Mouse (Mus musculus) embryonic facial prominence, embryonic 15.5 days (tissue): Measurements from ENCODE around the gene Pdpk1. TPM values are rescaled to one million over a fixed set of nuclear protein-coding genes. Genes with fewer than 3 reads are reported as not detected.

Experiments used
- ATAC-seq: fragments of 200-750 bp; cut with Nextera tagmentation; 2 replicates; pipeline ENCODE4 v1.8.0; 2017; ENCODE audit warnings: low read depth, moderate TSS enrichment; ENCODE audit not compliant: insufficient number of reproducible peaks, low FRiP score, low TSS enrichment
- H3K27ac ChIP-seq: fragments of 300-500 bp; sonication (generic); replicated peaks from 2 replicates; pipeline ENCODE4 v1.5.1; 2015; ENCODE audit warnings: mild to moderate bottlenecking, inconsistent platforms
- H3K27me3 ChIP-seq: fragments of 300-500 bp; sonication (generic); 2 replicates; pipeline ENCODE4 v1.6.1; 2015; ENCODE audit warnings: inconsistent platforms
- H3K36me3 ChIP-seq: fragments of 300-500 bp; sonication (generic); 2 replicates; pipeline ENCODE4 v1.6.1; 2015; ENCODE audit warnings: mild to moderate bottlenecking, inconsistent platforms
- H3K4me1 ChIP-seq: fragments of 300-500 bp; sonication (generic); 2 replicates; pipeline ENCODE4 v1.6.1; 2015; ENCODE audit warnings: inconsistent platforms
- H3K4me2 ChIP-seq: fragments of 300-500 bp; sonication (generic); replicated peaks from 2 replicates; pipeline ENCODE4 v1.6.1; 2015; ENCODE audit warnings: mild to moderate bottlenecking, inconsistent platforms
- H3K4me3 ChIP-seq: fragments of 300-500 bp; sonication (generic); replicated peaks from 2 replicates; pipeline ENCODE4 v1.5.1; 2015; ENCODE audit warnings: mild to moderate bottlenecking, inconsistent platforms
- H3K9ac ChIP-seq: fragments of 300-500 bp; sonication (generic); 2 replicates; pipeline ENCODE4 v1.6.1; 2015; ENCODE audit warnings: inconsistent platforms
- H3K9me3 ChIP-seq: fragments of 300-500 bp; sonication (generic); replicated peaks from 2 replicates; pipeline ENCODE4 v1.6.1; 2016; ENCODE audit warnings: inconsistent platforms
- WGBS: fragments of 180-500 bp; shearing (Covaris S2); methylation state at CpG from one replicate; pipeline ENCODE4 v1.1.7; 2015; 5-methylcytosine and 5-hydroxymethylcytosine counted together
- polyA plus RNA-seq: library from polyadenylated mRNA; unstranded; fragments of >200 nt; fragmentation: Nextera tagmentation; extraction: Ambion mirVana; gene quantifications from 2 replicates; pipeline ENCODE4 v1.2.1, GENCODE M21; 2015

Gene Pdpk1
- polyA plus RNA-seq, 1 experiment from 2014 or later = 39.2 TPM

GRCm38 (mm10) chr17:24173423-24173822 is 22.7 kb upstream of the Pdpk1 start:
- ATAC-seq = no peak
- Histone ChIP-seq H3K27me3 (no peaks in the 10 kb centered on the region), H3K4me1 (peaks cover 7% of the 10 kb centered on the region), H3K27ac (no peak overlapping the region), H3K4me3 (no peak overlapping the region), H3K36me3 (no peaks in the 10 kb centered on the region), H3K4me2 (no peak overlapping the region), H3K9ac (no peak overlapping the region), H3K9me3 (no peaks in the 10 kb centered on the region)
- 0% methylated on average over 3 of the region's 3 CpGs for WGBS

DNA sequence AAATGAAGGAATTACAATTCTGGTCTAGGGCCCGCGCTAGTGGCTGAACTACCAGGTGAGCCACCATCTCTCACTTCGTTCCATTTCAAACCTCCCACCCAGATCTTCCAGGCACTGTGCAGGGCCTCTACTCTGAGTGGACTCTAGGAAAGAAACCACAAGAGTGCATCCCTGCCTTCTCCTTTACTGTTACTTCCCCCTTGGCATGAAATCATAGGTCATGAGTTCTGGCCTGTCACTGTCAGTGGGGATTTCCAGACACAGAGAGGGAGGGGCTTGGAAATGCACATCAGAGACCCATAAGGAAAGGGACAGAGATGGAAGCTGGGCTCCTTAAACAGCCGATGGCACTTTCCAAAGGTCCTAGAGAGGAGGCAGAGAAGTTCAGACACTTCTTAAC is 21.0 kb upstream of the Pdpk1 start:
- ATAC-seq = no peak
- H3K9me3 ChIP-seq = no peaks in the 10 kb centered on the region
- peaks cover 20% of the 10 kb centered on the region for H3K4me1 ChIP-seq
- H3K4me3 ChIP-seq = no peak overlapping the region
- 83% methylated on average over 4 of the region's 4 CpGs for WGBS
- H3K9ac ChIP-seq = no peak overlapping the region
- H3K36me3 ChIP-seq = peaks cover 3% of the 10 kb centered on the region; the same call in 1 of the 2 replicates
- no peak overlapping the region for H3K4me2 ChIP-seq
- H3K27me3 ChIP-seq = no peaks in the 10 kb centered on the region
- H3K27ac ChIP-seq = no peak overlapping the region

- Histone ChIP-seq H3K36me3 (peaks cover 7% of the 10 kb centered on the region), H3K4me3 (no peak overlapping the region), H3K4me2 (no peak overlapping the region), H3K9me3 (no peaks in the 10 kb centered on the region), H3K4me1 (peaks cover 20% of the 10 kb centered on the region), H3K9ac (no peak overlapping the region), H3K27me3 (no peaks in the 10 kb centered on the region), H3K27ac (no peak overlapping the region)
- WGBS = 78% methylated on average over 5 of the region's 5 CpGs
- ATAC-seq = no peak
Observed at GRCm38 (mm10) chr17:24170729-24171128, 20.0 kb upstream of the Pdpk1 start.

DNA sequence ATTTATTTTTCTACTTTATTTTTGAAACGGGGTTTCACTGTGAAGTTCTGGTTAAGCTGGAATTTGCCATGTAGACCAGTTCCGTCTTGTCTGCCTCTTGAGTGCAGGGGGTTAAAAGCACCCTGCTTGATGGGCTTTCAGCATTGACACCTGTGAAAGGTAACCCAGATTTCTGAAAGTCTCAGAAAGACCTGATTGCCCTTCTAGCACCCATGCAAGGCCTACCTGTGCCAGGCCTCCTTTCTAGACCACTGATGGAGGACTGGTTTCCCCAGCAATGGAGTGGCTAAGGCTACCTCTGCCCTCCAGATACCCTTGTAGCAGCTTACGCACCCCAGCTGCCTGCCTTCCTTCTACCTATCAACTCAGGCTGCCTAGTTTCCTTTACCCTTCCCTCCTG is 19.4 kb upstream of the Pdpk1 start:
- H3K4me2 ChIP-seq = peak overlapping the region; percentile 81

DNA sequence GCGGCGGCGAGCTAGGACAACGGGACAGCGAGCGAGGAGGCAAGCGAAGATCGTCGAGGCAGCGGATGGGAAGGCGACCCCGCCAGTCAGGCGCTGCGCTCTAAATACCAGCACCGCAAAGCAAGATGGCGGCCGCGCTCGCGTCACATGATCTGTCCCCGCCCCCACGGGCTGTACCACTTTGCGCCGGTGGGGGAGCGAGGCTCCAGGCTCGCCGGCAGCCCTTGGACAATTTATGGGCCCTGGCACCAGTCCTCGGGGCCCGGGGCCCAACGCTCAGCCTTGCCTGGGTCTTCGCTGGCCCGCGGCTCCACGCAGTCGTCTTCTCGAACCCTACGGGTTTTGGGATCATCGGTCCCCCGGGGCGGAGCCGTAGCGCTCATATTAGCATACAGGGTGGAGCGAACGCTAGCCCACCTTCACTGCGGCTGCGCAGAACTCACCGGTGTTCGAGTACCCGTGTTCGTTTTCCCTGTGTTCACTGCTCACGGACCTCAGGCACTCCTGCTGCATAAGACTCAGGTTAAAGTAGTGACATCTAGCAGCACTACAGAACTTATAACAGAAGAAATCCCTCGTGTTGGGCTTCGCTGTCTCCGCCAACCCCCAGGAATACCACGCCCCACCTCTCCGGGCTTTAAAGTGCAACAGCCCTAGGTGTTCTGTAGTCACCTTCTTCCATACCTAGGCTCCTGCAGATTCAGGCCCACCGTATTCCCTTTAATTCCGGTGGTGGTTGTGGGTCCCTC is 18.8 kb upstream of the Pdpk1 start, which contains the start of gene Atp6v0c:
Gene Atp6v0c (minus strand): TSS at position 386 of the 749 bp plus-strand sequence.
- under 1% methylated on average over 58 of the region's 58 CpGs for WGBS
- Histone ChIP-seq H3K4me1 (peaks cover 26% of the 10 kb centered on the region), H3K36me3 (peaks cover 17% of the 10 kb centered on the region), H3K4me2 (peak within 1 kb of the TSS; percentile 81), H3K9ac (peak within 1 kb of the TSS; percentile 94), H3K27me3 (no peaks in the 10 kb centered on the region), H3K9me3 (no peaks in the 10 kb centered on the region), H3K27ac (peak within 1 kb of the TSS; percentile 99), H3K4me3 (peak within 1 kb of the TSS; percentile 67)
- peak; percentile 92 for ATAC-seq

More for the DNA sequence above, 19.4 kb upstream of the Pdpk1 start:
- Histone ChIP-seq H3K9ac (peak overlapping the region; percentile 94), H3K4me1 (peaks cover 21% of the 10 kb centered on the region), H3K4me3 (peak overlapping the region; percentile 67), H3K27ac (peak overlapping the region; percentile 99; the same call in 1 of the 2 replicates), H3K27me3 (no peaks in the 10 kb centered on the region), H3K9me3 (no peaks in the 10 kb centered on the region), H3K36me3 (peaks cover 13% of the 10 kb centered on the region)
- ATAC-seq = no peak
- 45% methylated on average over 3 of the region's 3 CpGs for WGBS

GRCm38 (mm10) chr17:24168590-24169277 is 18.0 kb upstream of the Pdpk1 start:
- peak; percentile 35 for ATAC-seq
- peak overlapping the region; percentile 67 for H3K4me3 ChIP-seq
- H3K4me1 ChIP-seq = peaks cover 27% of the 10 kb centered on the region
- no peaks in the 10 kb centered on the region for H3K9me3 ChIP-seq
- under 1% methylated on average over 38 of the region's 41 CpGs for WGBS
- H3K27ac ChIP-seq = peak overlapping the region; percentile 99
- no peaks in the 10 kb centered on the region for H3K27me3 ChIP-seq
- peaks cover 17% of the 10 kb centered on the region for H3K36me3 ChIP-seq
- H3K4me2 ChIP-seq = peak overlapping the region; percentile 81
- peak overlapping the region; percentile 94 for H3K9ac ChIP-seq

- peak overlapping the region; percentile 99; the same call in 1 of the 2 replicates for H3K27ac ChIP-seq
Observed at GRCm38 (mm10) chr17:24167891-24168505, 17.3 kb upstream of the Pdpk1 start.

DNA sequence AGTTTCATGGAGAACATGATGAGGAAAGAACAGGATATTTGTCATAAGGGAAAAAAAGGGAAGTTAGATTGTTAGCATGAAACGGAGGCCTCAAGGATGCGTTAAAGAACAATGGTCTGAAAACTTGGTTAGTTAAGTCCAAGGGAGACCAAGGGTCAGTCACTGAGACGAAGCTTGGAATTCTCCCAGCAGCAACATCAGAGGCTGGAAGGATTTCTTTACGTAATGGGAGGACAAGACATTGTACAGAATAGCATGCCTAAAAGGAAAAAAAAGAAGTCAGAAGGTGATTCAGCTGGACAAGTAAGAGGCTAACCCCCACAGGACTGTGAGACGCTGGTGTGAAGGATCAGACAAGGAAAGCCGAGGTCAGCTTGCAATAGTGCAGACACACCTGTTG is 16.4 kb upstream of the Pdpk1 start:
- Histone ChIP-seq H3K9ac (no peak overlapping the region), H3K4me1 (peaks cover 38% of the 10 kb centered on the region), H3K36me3 (peaks cover 17% of the 10 kb centered on the region), H3K4me2 (no peak overlapping the region), H3K9me3 (no peaks in the 10 kb centered on the region), H3K4me3 (no peak overlapping the region), H3K27ac (no peak overlapping the region), H3K27me3 (no peaks in the 10 kb centered on the region)
- ATAC-seq = no peak
- WGBS = 81% methylated on average over 6 of the region's 6 CpGs

More at GRCm38 (mm10) chr17:24167891-24168505, 17.3 kb upstream of the Pdpk1 start:
- H3K4me2 ChIP-seq = peak overlapping the region; percentile 81
- H3K4me1 ChIP-seq = peaks cover 32% of the 10 kb centered on the region
- peaks cover 17% of the 10 kb centered on the region for H3K36me3 ChIP-seq
- H3K9me3 ChIP-seq = no peaks in the 10 kb centered on the region
- peak overlapping the region; percentile 67 for H3K4me3 ChIP-seq
- H3K27me3 ChIP-seq = no peaks in the 10 kb centered on the region
- H3K9ac ChIP-seq = peak overlapping the region; percentile 94
- no peak for ATAC-seq
- 53% methylated on average over 7 of the region's 7 CpGs for WGBS

GRCm38 (mm10) chr17:24164566-24165259 is 14.0 kb upstream of the Pdpk1 start:
- H3K9ac ChIP-seq = no peak overlapping the region
- peaks cover 17% of the 10 kb centered on the region for H3K36me3 ChIP-seq
- no peak overlapping the region for H3K27ac ChIP-seq
- H3K4me2 ChIP-seq = no peak overlapping the region
- H3K4me3 ChIP-seq = no peak overlapping the region
- no peaks in the 10 kb centered on the region for H3K27me3 ChIP-seq
- no peak for ATAC-seq
- WGBS = 76% methylated on average over 11 of the region's 11 CpGs
- H3K4me1 ChIP-seq = peaks cover 31% of the 10 kb centered on the region
- H3K9me3 ChIP-seq = no peaks in the 10 kb centered on the region

- peaks cover 31% of the 10 kb centered on the region for H3K4me1 ChIP-seq
- under 1% methylated on average over 47 of the region's 47 CpGs for WGBS
- no peaks in the 10 kb centered on the region for H3K27me3 ChIP-seq
- peak within 1 kb of the TSS; percentile 90 for H3K27ac ChIP-seq
- H3K9me3 ChIP-seq = no peaks in the 10 kb centered on the region
- peak within 1 kb of the TSS; percentile 79 for H3K4me2 ChIP-seq
- peak; percentile 88 for ATAC-seq
- H3K36me3 ChIP-seq = peaks cover 17% of the 10 kb centered on the region
- H3K4me3 ChIP-seq = peak within 1 kb of the TSS; percentile 83
- H3K9ac ChIP-seq = peak within 1 kb of the TSS; percentile 79
Observed at GRCm38 (mm10) chr17:24163176-24163962, 12.6 kb upstream of the Pdpk1 start, which contains the start of gene Amdhd2. Gene Amdhd2 (minus strand): TSS chr17:24163766.
